Mouse (Mus musculus) stomach, embryonic 15.5 days (tissue): ENCODE results near the gene Polr2e. TPM values are rescaled to one million over a fixed set of nuclear protein-coding genes. Genes with fewer than 3 reads are reported as not detected.
A peak's percentile ranks its signal among the peaks of the same experiment; 100 is the strongest.

Experiments
- ATAC-seq: fragments of 200-750 bp; cut with Nextera tagmentation; 2 replicates; pipeline ENCODE4 v1.8.0; 2017; ENCODE audit warnings: low read depth, moderate number of reproducible peaks, moderate TSS enrichment; ENCODE audit not compliant: insufficient read depth, low FRiP score
- H3K27ac ChIP-seq: fragments of 300-500 bp; sonication (generic); 2 replicates; pipeline ENCODE4 v1.5.1; 2015; ENCODE audit warnings: mild to moderate bottlenecking, inconsistent platforms
- H3K27me3 ChIP-seq: fragments of 300-500 bp; sonication (generic); replicated peaks from 2 replicates; pipeline ENCODE4 v1.6.1; 2015; ENCODE audit warnings: inconsistent platforms
- H3K36me3 ChIP-seq: fragments of 300-500 bp; sonication (generic); 2 replicates; pipeline ENCODE4 v1.6.1; 2015; ENCODE audit warnings: inconsistent platforms
- H3K4me1 ChIP-seq: fragments of 300-500 bp; sonication (generic); 2 replicates; pipeline ENCODE4 v1.6.1; 2015; ENCODE audit warnings: inconsistent platforms
- H3K4me2 ChIP-seq: fragments of 300-500 bp; sonication (generic); 2 replicates; pipeline ENCODE4 v1.6.1; 2015; ENCODE audit warnings: mild to moderate bottlenecking, inconsistent platforms
- H3K4me3 ChIP-seq: fragments of 300-500 bp; sonication (generic); replicated peaks from 2 replicates; pipeline ENCODE4 v1.5.1; 2015; ENCODE audit warnings: inconsistent platforms
- H3K9ac ChIP-seq: fragments of 300-500 bp; sonication (generic); 2 replicates; pipeline ENCODE4 v1.6.1; 2015; ENCODE audit warnings: inconsistent platforms
- H3K9me3 ChIP-seq: fragments of 300-500 bp; sonication (generic); 2 replicates; pipeline ENCODE4 v1.6.1; 2016; ENCODE audit warnings: inconsistent platforms
- WGBS: fragments of 180-500 bp; shearing (Covaris S2); methylation state at CpG from one replicate; pipeline ENCODE4 v1.1.7; 2015; 5-methylcytosine and 5-hydroxymethylcytosine counted together
- polyA plus RNA-seq: library from polyadenylated mRNA; unstranded; fragments of >200 nt; fragmentation: Nextera tagmentation; extraction: Ambion mirVana; gene quantifications from 2 replicates; pipeline ENCODE4 v1.2.1, GENCODE M21; 2015

The Polr2e gene
- polyA plus RNA-seq, 1 experiment from 2014 or later, result 188 TPM

GRCm38 (mm10) chr10:80030736-80031135 lies 8.9 kb downstream of the Polr2e start:
- Histone ChIP-seq H3K4me1 (peaks cover 23% of the 10 kb centered on the region), H3K4me3 (no peak overlapping the region), H3K4me2 (no peak overlapping the region), H3K27ac (no peak overlapping the region), H3K27me3 (no peaks in the 10 kb centered on the region), H3K9ac (no peak overlapping the region), H3K9me3 (no peaks in the 10 kb centered on the region), H3K36me3 (peaks cover 6% of the 10 kb centered on the region)
- WGBS, result 82% methylated on average over 17 of the region's 17 CpGs
- no peak for ATAC-seq

- Histone ChIP-seq H3K4me3 (no peak overlapping the region), H3K9me3 (no peaks in the 10 kb centered on the region), H3K27me3 (no peaks in the 10 kb centered on the region), H3K27ac (no peak overlapping the region), H3K36me3 (peaks cover under 1% of the 10 kb centered on the region; the same call in 1 of the 2 replicates), H3K4me1 (peaks cover 23% of the 10 kb centered on the region), H3K4me2 (no peak overlapping the region), H3K9ac (no peak overlapping the region)
- WGBS, result 88% methylated on average over 7 of the region's 9 CpGs
- no peak for ATAC-seq
These were observed 9.4 kb downstream of the Polr2e start for GRCm38 (mm10) chr10:80030191-80030590.

GRCm38 (mm10) chr10:80028521-80028846 lies 11.1 kb downstream of the Polr2e start:
- Histone ChIP-seq H3K4me1 (peaks cover 19% of the 10 kb centered on the region), H3K9me3 (no peaks in the 10 kb centered on the region), H3K9ac (no peak overlapping the region), H3K36me3 (no peaks in the 10 kb centered on the region), H3K27me3 (no peaks in the 10 kb centered on the region), H3K4me2 (no peak overlapping the region), H3K27ac (no peak overlapping the region), H3K4me3 (no peak overlapping the region)
- no peak for ATAC-seq
- WGBS, result 93% methylated on average over 13 of the region's 13 CpGs

GRCm38 (mm10) chr10:80027681-80028520 lies 11.7 kb downstream of the Polr2e start:
- Histone ChIP-seq H3K36me3 (no peaks in the 10 kb centered on the region), H3K9ac (no peak overlapping the region), H3K27me3 (no peaks in the 10 kb centered on the region), H3K4me3 (no peak overlapping the region), H3K27ac (no peak overlapping the region), H3K4me2 (no peak overlapping the region), H3K9me3 (no peaks in the 10 kb centered on the region), H3K4me1 (peaks cover 14% of the 10 kb centered on the region)
- WGBS, result 71% methylated on average over 20 of the region's 20 CpGs
- ATAC-seq, result 0 out of 2 replicates have a peak, but pooled peaks have one; percentile 34

- H3K27ac ChIP-seq, result no peak overlapping the region
- no peaks in the 10 kb centered on the region for H3K27me3 ChIP-seq
- 62% methylated on average over 12 of the region's 12 CpGs for WGBS
- no peak overlapping the region for H3K4me3 ChIP-seq
- H3K4me2 ChIP-seq, result no peak overlapping the region
- 0 out of 2 replicates have a peak, but pooled peaks cover 8% of the 10 kb centered on the region for H3K4me1 ChIP-seq
- no peaks in the 10 kb centered on the region for H3K9me3 ChIP-seq
- no peak overlapping the region for H3K9ac ChIP-seq
- ATAC-seq, result no peak
- no peaks in the 10 kb centered on the region for H3K36me3 ChIP-seq
These were observed 13.7 kb downstream of the Polr2e start for GRCm38 (mm10) chr10:80025889-80026288.

GRCm38 (mm10) chr10:80025463-80025862 lies 14.1 kb downstream of the Polr2e start:
- Histone ChIP-seq H3K36me3 (no peaks in the 10 kb centered on the region), H3K4me3 (no peak overlapping the region), H3K4me2 (no peak overlapping the region), H3K4me1 (peaks cover 11% of the 10 kb centered on the region; the same call in 1 of the 2 replicates), H3K9me3 (no peaks in the 10 kb centered on the region), H3K27me3 (no peaks in the 10 kb centered on the region), H3K9ac (no peak overlapping the region), H3K27ac (no peak overlapping the region)
- 67% methylated on average over 10 of the region's 10 CpGs for WGBS
- no peak for ATAC-seq

GRCm38 (mm10) chr10:80025044-80025347 lies 14.6 kb downstream of the Polr2e start:
- Histone ChIP-seq H3K27me3 (no peaks in the 10 kb centered on the region), H3K9me3 (no peaks in the 10 kb centered on the region), H3K9ac (no peak overlapping the region), H3K27ac (no peak overlapping the region), H3K4me3 (no peak overlapping the region), H3K36me3 (no peaks in the 10 kb centered on the region), H3K4me1 (peaks cover 16% of the 10 kb centered on the region; the same call in 1 of the 2 replicates), H3K4me2 (no peak overlapping the region)
- no peak for ATAC-seq
- WGBS, result 60% methylated on average over 4 of the region's 4 CpGs

- Histone ChIP-seq H3K27ac (peak overlapping the region; percentile 8; the same call in 1 of the 2 replicates), H3K36me3 (no peaks in the 10 kb centered on the region), H3K4me3 (no peak overlapping the region), H3K27me3 (no peaks in the 10 kb centered on the region), H3K4me2 (no peak overlapping the region), H3K4me1 (peaks cover 21% of the 10 kb centered on the region; the same call in 1 of the 2 replicates), H3K9me3 (no peaks in the 10 kb centered on the region), H3K9ac (no peak overlapping the region)
- WGBS, result 74% methylated on average over 15 of the region's 15 CpGs
- ATAC-seq, result no peak
These were observed 15.2 kb downstream of the Polr2e start for GRCm38 (mm10) chr10:80024229-80025043.

GRCm38 (mm10) chr10:80023758-80024157 lies 15.8 kb downstream of the Polr2e start:
- Histone ChIP-seq H3K27me3 (no peaks in the 10 kb centered on the region), H3K9me3 (no peaks in the 10 kb centered on the region), H3K36me3 (no peaks in the 10 kb centered on the region), H3K4me1 (peaks cover 27% of the 10 kb centered on the region), H3K27ac (no peak overlapping the region; the same call in 1 of the 2 replicates), H3K4me3 (no peak overlapping the region), H3K9ac (no peak overlapping the region), H3K4me2 (no peak overlapping the region)
- WGBS, result 66% methylated on average over 5 of the region's 5 CpGs
- no peak for ATAC-seq

- Histone ChIP-seq H3K4me2 (no peak overlapping the region), H3K27me3 (no peaks in the 10 kb centered on the region), H3K9ac (no peak overlapping the region), H3K36me3 (no peaks in the 10 kb centered on the region), H3K4me3 (no peak overlapping the region), H3K4me1 (peaks cover 30% of the 10 kb centered on the region), H3K27ac (no peak overlapping the region), H3K9me3 (no peaks in the 10 kb centered on the region)
- WGBS, result 94% methylated on average over 8 of the region's 8 CpGs
- no peak for ATAC-seq
These were observed 16.8 kb downstream of the Polr2e start for GRCm38 (mm10) chr10:80022806-80023205.

GRCm38 (mm10) chr10:80022164-80022563 lies 17.4 kb downstream of the Polr2e start:
- ATAC-seq, result no peak
- Histone ChIP-seq H3K4me2 (no peak overlapping the region), H3K9me3 (no peaks in the 10 kb centered on the region), H3K4me1 (peaks cover 30% of the 10 kb centered on the region), H3K27ac (no peak overlapping the region), H3K4me3 (no peak overlapping the region), H3K9ac (no peak overlapping the region), H3K27me3 (no peaks in the 10 kb centered on the region), H3K36me3 (no peaks in the 10 kb centered on the region)
- WGBS, result 93% methylated on average over 12 of the region's 12 CpGs

GRCm38 (mm10) chr10:80021320-80021641 lies 18.3 kb downstream of the Polr2e start:
- WGBS, result 82% methylated on average over 13 of the region's 13 CpGs
- no peaks in the 10 kb centered on the region for H3K36me3 ChIP-seq
- ATAC-seq, result no peak

More at GRCm38 (mm10) chr10:80021320-80021641, 18.3 kb downstream of the Polr2e start:
- Histone ChIP-seq H3K4me3 (no peak overlapping the region), H3K27ac (no peak overlapping the region), H3K9me3 (no peaks in the 10 kb centered on the region), H3K9ac (no peak overlapping the region), H3K4me2 (no peak overlapping the region), H3K27me3 (no peaks in the 10 kb centered on the region), H3K4me1 (peaks cover 30% of the 10 kb centered on the region)
